Mouse (Mus musculus) embryonic facial prominence, embryonic 13.5 days (tissue): Measurements from ENCODE around the gene Elmod3. TPM values are rescaled to one million over a fixed set of nuclear protein-coding genes. Genes with fewer than 3 reads are reported as not detected.

Experiments
- ATAC-seq: fragments of 200-750 bp; cut with Nextera tagmentation; 2 replicates; pipeline ENCODE4 v1.8.0; 2017; ENCODE audit warnings: low read depth; ENCODE audit not compliant: insufficient number of reproducible peaks, insufficient read depth, low FRiP score, low TSS enrichment
- H3K27ac ChIP-seq: fragments of 300-500 bp; sonication (generic); 2 replicates; pipeline ENCODE4 v1.5.1; 2015; ENCODE audit warnings: moderate library complexity, mild to moderate bottlenecking, inconsistent platforms
- H3K27me3 ChIP-seq: fragments of 300-500 bp; sonication (generic); 2 replicates; pipeline ENCODE4 v1.6.1; 2015; ENCODE audit warnings: mild to moderate bottlenecking, inconsistent platforms
- H3K36me3 ChIP-seq: fragments of 300-500 bp; sonication (generic); 2 replicates; pipeline ENCODE4 v1.6.1; 2015; ENCODE audit warnings: mild to moderate bottlenecking, inconsistent platforms
- H3K4me1 ChIP-seq: fragments of 300-500 bp; sonication (generic); 2 replicates; pipeline ENCODE4 v1.6.1; 2015; ENCODE audit warnings: inconsistent platforms
- H3K4me2 ChIP-seq: fragments of 300-500 bp; sonication (generic); 2 replicates; pipeline ENCODE4 v1.6.1; 2015; ENCODE audit warnings: moderate library complexity, mild to moderate bottlenecking, inconsistent platforms
- H3K4me3 ChIP-seq: fragments of 300-500 bp; sonication (generic); 2 replicates; pipeline ENCODE4 v1.5.1; 2015; ENCODE audit warnings: mild to moderate bottlenecking, inconsistent platforms
- H3K9ac ChIP-seq: fragments of 300-500 bp; sonication (generic); 2 replicates; pipeline ENCODE4 v1.6.1; 2015; ENCODE audit warnings: mild to moderate bottlenecking, inconsistent platforms
- H3K9me3 ChIP-seq: fragments of 300-500 bp; sonication (generic); 2 replicates; pipeline ENCODE4 v1.6.1; 2016; ENCODE audit warnings: inconsistent platforms
- WGBS: fragments of 180-500 bp; shearing (Covaris S2); methylation state at CpG from one replicate; pipeline ENCODE4 v1.1.7; 2015; ENCODE audit warnings: mixed read lengths; 5-methylcytosine and 5-hydroxymethylcytosine counted together
- polyA plus RNA-seq: library from polyadenylated mRNA; unstranded; fragments of >200 nt; fragmentation: Nextera tagmentation; extraction: Ambion mirVana; gene quantifications from 2 replicates; pipeline ENCODE4 v1.2.1, GENCODE M21; 2015

Elmod3 gene
- polyA plus RNA-seq, 1 experiment from 2014 or later: 17.5 TPM

GRCm38 (mm10) chr6:72565506-72565905 is 32.7 kb downstream of the Elmod3 start:
- Histone ChIP-seq H3K9ac (no peak overlapping the region), H3K4me1 (peaks cover 16% of the 10 kb centered on the region), H3K36me3 (peaks cover 17% of the 10 kb centered on the region; the same call in 1 of the 2 replicates), H3K27me3 (no peaks in the 10 kb centered on the region), H3K9me3 (no peaks in the 10 kb centered on the region), H3K4me2 (no peak overlapping the region), H3K27ac (no peak overlapping the region), H3K4me3 (no peak overlapping the region)
- 68% methylated on average over 7 of the region's 7 CpGs for WGBS
- ATAC-seq: no peak

GRCm38 (mm10) chr6:72562894-72563293 is 35.3 kb downstream of the Elmod3 start:
- 43% methylated on average over 5 of the region's 5 CpGs for WGBS
- no peaks in the 10 kb centered on the region for H3K27me3 ChIP-seq
- no peaks in the 10 kb centered on the region for H3K9me3 ChIP-seq
- peak overlapping the region; percentile 16; the same call in 1 of the 2 replicates for H3K27ac ChIP-seq
- H3K36me3 ChIP-seq: peaks cover 5% of the 10 kb centered on the region; the same call in 1 of the 2 replicates
- H3K4me1 ChIP-seq: peaks cover 16% of the 10 kb centered on the region
- no peak overlapping the region for H3K4me2 ChIP-seq
- no peak overlapping the region for H3K4me3 ChIP-seq
- H3K9ac ChIP-seq: no peak overlapping the region
- ATAC-seq: no peak

- peak overlapping the region; percentile 16; the same call in 1 of the 2 replicates for H3K27ac ChIP-seq
Measured at GRCm38 (mm10) chr6:72562486-72562885, 35.7 kb downstream of the Elmod3 start.

DNA sequence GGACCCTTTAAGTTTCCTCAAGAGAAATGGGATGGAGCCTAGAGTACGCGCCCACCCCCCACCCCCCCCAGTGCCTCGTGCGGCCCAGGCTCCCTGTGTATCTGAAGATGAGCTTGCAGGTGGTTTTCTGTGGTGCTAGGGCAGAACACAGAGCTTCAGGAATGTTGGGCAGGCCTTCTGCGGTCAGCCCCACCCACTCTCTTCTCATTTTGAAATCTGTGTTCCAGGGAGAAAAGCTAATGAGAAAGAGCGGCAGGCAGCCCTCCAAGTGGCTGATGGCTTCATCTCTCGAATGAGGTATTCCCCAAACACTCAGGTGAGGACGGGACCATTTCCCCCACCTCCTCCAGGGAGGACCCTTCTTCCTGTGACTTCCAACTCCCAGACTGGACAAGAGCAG is 37.4 kb downstream of the Elmod3 start:
- no peak overlapping the region for H3K4me2 ChIP-seq
- no peaks in the 10 kb centered on the region for H3K9me3 ChIP-seq
- 66% methylated on average over 8 of the region's 8 CpGs for WGBS
- no peak overlapping the region for H3K4me3 ChIP-seq
- H3K36me3 ChIP-seq: no peaks in the 10 kb centered on the region
- H3K4me1 ChIP-seq: peaks cover 15% of the 10 kb centered on the region
- no peak for ATAC-seq
- 0 out of 2 replicates have a peak overlapping the region, but pooled peaks have one; percentile 28 for H3K27ac ChIP-seq
- no peaks in the 10 kb centered on the region for H3K27me3 ChIP-seq
- H3K9ac ChIP-seq: no peak overlapping the region

More at GRCm38 (mm10) chr6:72562486-72562885, 35.7 kb downstream of the Elmod3 start:
- Histone ChIP-seq H3K27me3 (no peaks in the 10 kb centered on the region), H3K36me3 (0 out of 2 replicates have a peak, but pooled peaks cover under 1% of the 10 kb centered on the region), H3K9ac (no peak overlapping the region), H3K4me1 (peaks cover 16% of the 10 kb centered on the region), H3K9me3 (no peaks in the 10 kb centered on the region), H3K4me3 (no peak overlapping the region), H3K4me2 (no peak overlapping the region)
- 36% methylated on average over 6 of the region's 6 CpGs for WGBS
- ATAC-seq: no peak

- Histone ChIP-seq H3K9ac (peak overlapping the region; percentile 68), H3K4me3 (peak overlapping the region; percentile 43), H3K36me3 (no peaks in the 10 kb centered on the region), H3K27me3 (no peaks in the 10 kb centered on the region), H3K9me3 (no peaks in the 10 kb centered on the region), H3K4me2 (peak overlapping the region; percentile 66), H3K4me1 (peaks cover 46% of the 10 kb centered on the region), H3K27ac (peak overlapping the region; percentile 95)
- no peak; the same call in 1 of the 2 replicates for ATAC-seq
- 10% methylated on average over 8 of the region's 8 CpGs for WGBS
Measured at GRCm38 (mm10) chr6:72553079-72553412, 45.2 kb downstream of the Elmod3 start.

- H3K27ac ChIP-seq: peak overlapping the region; percentile 95
- peak overlapping the region; percentile 68 for H3K9ac ChIP-seq
- H3K36me3 ChIP-seq: no peaks in the 10 kb centered on the region
- H3K27me3 ChIP-seq: no peaks in the 10 kb centered on the region
- H3K4me3 ChIP-seq: peak overlapping the region; percentile 43
- peak overlapping the region; percentile 66 for H3K4me2 ChIP-seq
- peaks cover 46% of the 10 kb centered on the region for H3K4me1 ChIP-seq
- WGBS: 7% methylated on average over 27 of the region's 27 CpGs
- H3K9me3 ChIP-seq: no peaks in the 10 kb centered on the region
- ATAC-seq: peak; percentile 81
Measured at GRCm38 (mm10) chr6:72552171-72553078, 45.8 kb downstream of the Elmod3 start.

DNA sequence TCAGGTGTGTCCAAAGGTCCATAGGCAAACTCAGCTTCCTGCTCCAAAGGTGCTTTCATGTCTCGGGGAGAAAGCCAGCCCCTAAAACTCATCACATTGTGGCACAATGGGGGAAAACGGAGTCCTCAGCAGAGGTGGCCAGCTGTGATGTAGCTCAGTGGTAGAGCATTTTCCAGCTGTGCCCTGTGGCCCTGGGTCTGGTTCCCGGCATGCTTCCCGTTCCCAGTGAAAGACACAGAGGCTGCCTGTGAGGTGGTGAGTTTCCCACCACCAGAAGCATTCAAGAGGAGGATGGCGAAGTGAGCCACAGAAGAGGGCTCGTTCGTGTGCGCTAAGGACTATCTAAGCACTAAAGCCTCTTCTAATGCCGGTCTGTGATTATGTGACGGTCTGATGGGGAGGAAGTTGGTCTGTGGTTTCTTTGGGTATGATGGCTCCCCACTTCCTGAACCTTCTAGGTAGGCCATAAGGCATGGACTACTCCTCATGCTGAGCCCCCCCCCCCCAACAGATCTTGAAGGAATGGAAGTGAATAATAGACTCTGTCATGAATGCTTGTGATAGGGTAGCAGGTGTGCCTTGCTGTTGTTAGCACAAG is 47.6 kb downstream of the Elmod3 start:
- H3K27me3 ChIP-seq: no peaks in the 10 kb centered on the region
- no peaks in the 10 kb centered on the region for H3K36me3 ChIP-seq
- ATAC-seq: no peak
- H3K4me3 ChIP-seq: no peak overlapping the region
- H3K4me2 ChIP-seq: no peak overlapping the region
- H3K27ac ChIP-seq: no peak overlapping the region
- H3K4me1 ChIP-seq: peaks cover 46% of the 10 kb centered on the region
- H3K9ac ChIP-seq: no peak overlapping the region
- WGBS: 90% methylated on average over 10 of the region's 10 CpGs
- no peaks in the 10 kb centered on the region for H3K9me3 ChIP-seq

GRCm38 (mm10) chr6:72550025-72550424 is 48.2 kb downstream of the Elmod3 start:
- H3K9me3 ChIP-seq: no peaks in the 10 kb centered on the region
- 54% methylated on average over 6 of the region's 6 CpGs for WGBS
- H3K4me2 ChIP-seq: peak overlapping the region; percentile 32
- no peak for ATAC-seq
- H3K4me3 ChIP-seq: no peak overlapping the region
- H3K27ac ChIP-seq: no peak overlapping the region
- no peaks in the 10 kb centered on the region for H3K36me3 ChIP-seq
- H3K9ac ChIP-seq: 0 out of 2 replicates have a peak overlapping the region, but pooled peaks have one; percentile 12
- no peaks in the 10 kb centered on the region for H3K27me3 ChIP-seq
- H3K4me1 ChIP-seq: peaks cover 49% of the 10 kb centered on the region

GRCm38 (mm10) chr6:72549041-72549580 is 49.1 kb downstream of the Elmod3 start:
- Histone ChIP-seq H3K27me3 (no peaks in the 10 kb centered on the region), H3K27ac (peak overlapping the region; percentile 63), H3K4me1 (peaks cover 57% of the 10 kb centered on the region), H3K36me3 (no peaks in the 10 kb centered on the region), H3K9me3 (no peaks in the 10 kb centered on the region), H3K4me3 (no peak overlapping the region), H3K9ac (peak overlapping the region; percentile 12; the same call in 1 of the 2 replicates), H3K4me2 (peak overlapping the region; percentile 32)
- ATAC-seq: 0 out of 2 replicates have a peak, but pooled peaks have one; percentile 15
- WGBS: 48% methylated on average over 9 of the region's 9 CpGs

DNA sequence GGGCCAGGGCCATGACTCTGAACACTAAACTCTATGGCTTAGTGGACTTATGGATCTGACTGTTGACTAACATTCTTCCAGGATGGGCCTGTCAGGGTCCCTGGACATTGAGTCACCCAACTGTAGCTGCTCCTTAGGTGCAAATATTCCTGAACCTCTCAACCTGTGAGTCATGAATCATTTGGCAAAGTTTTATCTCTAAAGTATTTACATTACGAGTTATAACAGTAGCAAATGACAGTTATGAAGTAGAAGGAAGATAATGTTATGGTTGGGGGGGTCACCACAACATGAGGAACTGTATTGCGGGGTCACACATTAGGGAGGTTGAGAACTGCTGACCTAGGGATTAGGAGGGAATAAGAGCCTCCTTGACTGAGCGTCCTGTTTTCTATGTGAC is 50.4 kb downstream of the Elmod3 start:
- H3K9me3 ChIP-seq: no peaks in the 10 kb centered on the region
- H3K4me2 ChIP-seq: no peak overlapping the region
- no peak overlapping the region for H3K9ac ChIP-seq
- no peak for ATAC-seq
- 82% methylated on average over 3 of the region's 3 CpGs for WGBS
- no peaks in the 10 kb centered on the region for H3K27me3 ChIP-seq
- H3K36me3 ChIP-seq: no peaks in the 10 kb centered on the region
- H3K4me3 ChIP-seq: no peak overlapping the region
- no peak overlapping the region for H3K27ac ChIP-seq
- peaks cover 55% of the 10 kb centered on the region for H3K4me1 ChIP-seq

DNA sequence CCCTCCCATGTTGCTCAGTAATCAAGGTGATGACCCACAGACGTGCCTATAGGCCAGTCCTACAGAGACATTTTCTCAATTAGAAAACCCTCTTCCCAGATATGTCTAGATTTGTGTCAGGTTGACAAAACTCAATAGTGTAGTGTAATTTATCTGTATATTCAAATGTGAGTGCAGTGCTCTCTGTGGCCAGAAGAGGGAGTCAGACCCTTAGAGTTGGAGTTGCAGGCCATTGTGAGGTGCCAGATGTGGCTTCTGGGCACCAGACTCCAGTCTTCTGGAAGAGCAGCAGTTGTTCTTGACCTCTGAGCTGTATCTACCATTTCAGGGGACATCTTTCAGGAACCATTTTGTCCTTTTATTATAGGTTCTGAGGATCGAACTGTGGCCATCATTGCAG is 51.1 kb downstream of the Elmod3 start:
- Histone ChIP-seq H3K27me3 (no peaks in the 10 kb centered on the region), H3K4me2 (no peak overlapping the region), H3K4me3 (no peak overlapping the region), H3K4me1 (peaks cover 47% of the 10 kb centered on the region), H3K27ac (no peak overlapping the region), H3K9ac (no peak overlapping the region), H3K36me3 (no peaks in the 10 kb centered on the region), H3K9me3 (no peaks in the 10 kb centered on the region)
- WGBS: 94% methylated on average over 2 of the region's 2 CpGs
- no peak for ATAC-seq
